Mouse (Mus musculus) intestine, postnatal 0 days (tissue): ENCODE measurements around the gene Dok1. TPM values are rescaled to one million over a fixed set of nuclear protein-coding genes. Genes with fewer than 3 reads are reported as not detected.

Source experiments
- ATAC-seq: fragments of 200-750 bp; cut with Nextera tagmentation; 2 replicates; pipeline ENCODE4 v1.8.0; 2017; ENCODE audit warnings: mild to moderate bottlenecking, moderate TSS enrichment, moderate library complexity
- H3K27ac ChIP-seq: fragments of 300-500 bp; sonication (generic); 2 replicates; pipeline ENCODE4 v1.5.1; 2014; ENCODE audit warnings: mild to moderate bottlenecking, low read depth, low read length, moderate library complexity
- H3K27me3 ChIP-seq: fragments of 300-500 bp; sonication (generic); replicated peaks from 2 replicates; pipeline ENCODE4 v1.6.1; 2014; ENCODE audit warnings: low read length, mixed read lengths; ENCODE audit not compliant: control insufficient read depth, insufficient read depth
- H3K36me3 ChIP-seq: fragments of 300-500 bp; sonication (generic); 2 replicates; pipeline ENCODE4 v1.6.1; 2014; ENCODE audit warnings: mild to moderate bottlenecking, moderate library complexity; ENCODE audit not compliant: control insufficient read depth, insufficient read depth
- H3K4me1 ChIP-seq: fragments of 300-500 bp; sonication (generic); replicated peaks from 2 replicates; pipeline ENCODE4 v1.6.1; 2014; ENCODE audit warnings: antibody characterized with exemption, low read length, mixed read lengths; ENCODE audit not compliant: control insufficient read depth, insufficient read depth
- H3K4me2 ChIP-seq: fragments of 300-500 bp; sonication (generic); replicated peaks from 2 replicates; pipeline ENCODE4 v1.6.1; 2014; ENCODE audit warnings: low read depth, mild to moderate bottlenecking, moderate library complexity
- H3K4me3 ChIP-seq: fragments of 300-500 bp; sonication (generic); 2 replicates; pipeline ENCODE4 v1.5.1; 2014; ENCODE audit warnings: low read depth, low read length
- H3K9ac ChIP-seq: fragments of 300-500 bp; sonication (generic); 2 replicates; pipeline ENCODE4 v1.6.1; 2014; ENCODE audit warnings: mild to moderate bottlenecking, low read depth, low read length
- H3K9me3 ChIP-seq: fragments of 300-500 bp; sonication (generic); 2 replicates; pipeline ENCODE4 v1.6.1; 2016; ENCODE audit warnings: mixed run types; ENCODE audit not compliant: control insufficient read depth
- CTCF ChIP-seq: sonication (generic); IDR thresholded peaks from 2 replicates; pipeline ENCODE4 v1.5.1; 2016; ENCODE audit warnings: low read depth, mild to moderate bottlenecking, control low read depth, antibody characterized with exemption, moderate library complexity
- WGBS: fragments of 180-500 bp; shearing (Covaris S2); extraction: QIAGEN DNeasy Blood & Tissue Kit; methylation state at CpG from one replicate; pipeline ENCODE4 v1.1.7; 2014; 5-methylcytosine and 5-hydroxymethylcytosine counted together
- polyA plus RNA-seq: library from polyadenylated mRNA; unstranded; fragments of >200 nt; fragmentation: Nextera tagmentation; extraction: Ambion mirVana; gene quantifications from 2 replicates; pipeline ENCODE4 v1.2.1, GENCODE M21; 2015

Dok1 gene
- polyA plus RNA-seq, 1 experiment from 2014 or later: 7.7 TPM

DNA sequence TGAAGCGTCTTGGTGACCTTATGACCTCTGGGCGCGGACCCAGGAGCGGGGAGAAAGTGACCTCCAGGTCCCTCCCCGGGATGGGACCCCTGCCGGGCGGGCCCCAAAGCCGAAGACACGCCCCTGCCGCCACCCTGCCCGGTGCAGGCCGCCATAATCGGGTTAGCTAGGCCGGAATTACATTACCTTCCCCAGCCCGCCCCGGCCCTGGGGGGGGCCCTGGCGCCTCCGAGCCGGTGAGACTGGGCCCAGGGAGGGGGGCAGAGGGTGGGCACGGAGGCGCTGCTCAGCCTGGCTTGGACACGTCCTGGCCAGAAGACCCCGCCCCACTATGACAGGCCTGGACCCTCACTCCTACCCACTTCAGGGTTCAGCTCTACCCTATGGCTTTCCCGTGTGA is 37.9 kb upstream of the Dok1 start:
- Histone ChIP-seq H3K4me1 (no peaks in the 10 kb centered on the region; the same call in 1 of the 2 replicates), H3K27ac (no peak overlapping the region), H3K27me3 (peaks cover 91% of the 10 kb centered on the region), H3K36me3 (no peaks in the 10 kb centered on the region; the same call in 1 of the 2 replicates), H3K4me2 (0 out of 2 replicates have a peak overlapping the region, but pooled peaks have one; percentile 21), H3K9ac (no peak overlapping the region), H3K4me3 (peak overlapping the region; percentile 23; the same call in 1 of the 2 replicates), H3K9me3 (no peaks in the 10 kb centered on the region)
- no peak for TF ChIP-seq CTCF
- ATAC-seq: no peak
- WGBS: 1% methylated on average over 23 of the region's 24 CpGs

DNA sequence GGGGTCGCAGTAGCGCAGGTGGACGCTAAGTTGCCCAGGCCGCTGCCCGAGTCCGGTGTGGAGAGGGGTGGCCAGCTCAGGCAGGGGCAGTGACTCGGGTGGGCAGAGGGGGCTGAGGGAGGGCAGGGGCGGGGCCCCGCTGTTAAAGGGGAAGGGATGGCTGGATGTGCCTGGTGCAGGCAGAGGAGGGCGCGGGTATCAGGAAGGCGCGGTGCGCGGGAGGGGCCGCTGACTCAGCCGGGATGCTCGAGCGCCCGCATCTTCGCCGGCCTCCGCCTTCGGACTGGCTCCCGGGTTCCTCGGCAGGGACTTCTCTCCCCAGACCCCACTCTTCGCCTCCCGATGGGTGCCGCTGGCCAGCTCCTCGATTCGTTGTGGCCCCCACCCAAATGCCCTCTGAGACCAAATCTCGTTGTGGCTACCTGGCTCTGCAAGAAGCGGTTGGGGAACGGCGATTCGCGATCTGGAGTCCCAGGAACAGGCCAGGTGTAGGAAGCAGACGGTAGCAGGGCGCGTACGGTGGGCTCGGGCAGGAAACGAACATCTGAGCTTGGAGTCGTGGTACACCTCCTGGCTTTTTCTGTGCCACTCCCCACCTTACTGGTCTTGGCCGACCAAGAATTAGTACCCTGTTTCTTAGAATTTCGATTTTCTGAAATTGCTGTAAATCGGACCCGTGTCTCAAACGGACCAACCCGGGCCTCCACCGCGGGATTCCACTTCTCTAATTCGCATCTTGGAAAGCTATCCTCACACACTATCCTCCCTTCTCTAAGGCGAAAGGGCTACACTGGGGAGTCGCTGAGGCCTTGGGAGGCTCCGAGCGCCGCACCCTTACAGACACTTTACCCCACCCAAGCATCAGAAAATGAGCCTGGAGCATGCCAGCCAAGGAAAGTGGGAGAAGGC is 37.3 kb upstream of the Dok1 start:
- no peaks in the 10 kb centered on the region; the same call in 1 of the 2 replicates for H3K4me1 ChIP-seq
- no peaks in the 10 kb centered on the region for H3K9me3 ChIP-seq
- no peak overlapping the region for H3K9ac ChIP-seq
- TF ChIP-seq CTCF: no peak
- H3K27me3 ChIP-seq: peaks cover 91% of the 10 kb centered on the region
- under 1% methylated on average over 57 of the region's 58 CpGs for WGBS
- H3K4me2 ChIP-seq: peak overlapping the region; percentile 63
- no peak overlapping the region for H3K27ac ChIP-seq
- H3K36me3 ChIP-seq: no peaks in the 10 kb centered on the region; the same call in 1 of the 2 replicates
- peak; percentile 7; the same call in 1 of the 2 replicates for ATAC-seq
- peak overlapping the region; percentile 39 for H3K4me3 ChIP-seq

DNA sequence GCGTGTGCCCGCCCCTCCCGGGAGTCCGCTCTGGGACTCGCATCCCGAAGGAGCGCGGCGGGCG is 36.8 kb upstream of the Dok1 start, which contains the start of gene Tlx2:
TSS of gene Tlx2 (minus strand) at position 47 of the 64 bp plus-strand sequence.
- Histone ChIP-seq H3K9ac (no peak within 1 kb of the TSS), H3K4me2 (peak within 1 kb of the TSS; percentile 63), H3K4me1 (no peaks in the 10 kb centered on the region; the same call in 1 of the 2 replicates), H3K27ac (no peak within 1 kb of the TSS), H3K9me3 (no peaks in the 10 kb centered on the region), H3K27me3 (peaks cover 91% of the 10 kb centered on the region), H3K36me3 (no peaks in the 10 kb centered on the region; the same call in 1 of the 2 replicates), H3K4me3 (peak within 1 kb of the TSS; percentile 39)
- TF ChIP-seq CTCF: no peak
- WGBS: 1% methylated on average over 10 of the region's 10 CpGs
- no peak for ATAC-seq

DNA sequence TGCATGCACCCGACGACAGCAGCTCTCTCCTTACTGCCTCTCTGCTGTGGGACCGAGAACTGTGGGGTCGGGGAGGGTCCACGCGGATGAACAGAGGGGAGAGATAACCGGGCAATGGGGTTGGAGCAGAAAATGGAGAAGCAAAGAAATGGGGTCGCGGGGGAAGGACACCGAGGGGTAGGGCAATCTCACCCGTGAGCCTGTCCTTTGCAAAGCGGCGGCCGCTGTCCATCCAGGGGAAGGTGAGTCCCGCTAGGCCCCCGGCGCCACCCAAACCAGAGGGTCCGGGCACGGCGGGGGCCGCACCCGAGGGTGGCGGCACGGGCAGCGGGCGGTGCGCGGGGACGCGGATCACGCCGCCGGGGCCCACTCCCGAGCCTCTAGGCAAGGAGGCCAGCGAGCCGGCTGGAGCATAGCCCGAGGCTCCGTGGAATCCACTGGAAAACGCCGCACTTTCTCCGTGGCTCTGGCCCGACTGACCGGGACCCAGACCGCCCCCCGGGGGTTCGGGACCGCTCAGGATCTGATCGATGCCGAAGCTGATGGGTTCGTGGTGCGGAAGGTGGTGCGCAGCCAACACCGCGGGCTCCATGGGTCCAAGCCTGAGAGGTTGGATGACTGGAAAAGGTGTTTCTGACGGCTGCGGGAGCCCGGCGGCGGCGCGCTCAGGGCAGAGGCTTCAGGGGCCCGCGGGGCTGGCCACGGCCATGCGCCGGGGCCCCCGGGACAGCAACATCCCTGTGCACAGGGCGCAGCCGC is 36.4 kb upstream of the Dok1 start:
- peak overlapping the region; percentile 63 for H3K4me2 ChIP-seq
- peaks cover 91% of the 10 kb centered on the region for H3K27me3 ChIP-seq
- H3K9ac ChIP-seq: no peak overlapping the region
- no peak overlapping the region for H3K27ac ChIP-seq
- no peak for TF ChIP-seq CTCF
- WGBS: under 1% methylated on average over 55 of the region's 69 CpGs
- peak overlapping the region; percentile 39 for H3K4me3 ChIP-seq
- no peaks in the 10 kb centered on the region; the same call in 1 of the 2 replicates for H3K4me1 ChIP-seq
- H3K36me3 ChIP-seq: no peaks in the 10 kb centered on the region; the same call in 1 of the 2 replicates
- no peak for ATAC-seq
- H3K9me3 ChIP-seq: no peaks in the 10 kb centered on the region

DNA sequence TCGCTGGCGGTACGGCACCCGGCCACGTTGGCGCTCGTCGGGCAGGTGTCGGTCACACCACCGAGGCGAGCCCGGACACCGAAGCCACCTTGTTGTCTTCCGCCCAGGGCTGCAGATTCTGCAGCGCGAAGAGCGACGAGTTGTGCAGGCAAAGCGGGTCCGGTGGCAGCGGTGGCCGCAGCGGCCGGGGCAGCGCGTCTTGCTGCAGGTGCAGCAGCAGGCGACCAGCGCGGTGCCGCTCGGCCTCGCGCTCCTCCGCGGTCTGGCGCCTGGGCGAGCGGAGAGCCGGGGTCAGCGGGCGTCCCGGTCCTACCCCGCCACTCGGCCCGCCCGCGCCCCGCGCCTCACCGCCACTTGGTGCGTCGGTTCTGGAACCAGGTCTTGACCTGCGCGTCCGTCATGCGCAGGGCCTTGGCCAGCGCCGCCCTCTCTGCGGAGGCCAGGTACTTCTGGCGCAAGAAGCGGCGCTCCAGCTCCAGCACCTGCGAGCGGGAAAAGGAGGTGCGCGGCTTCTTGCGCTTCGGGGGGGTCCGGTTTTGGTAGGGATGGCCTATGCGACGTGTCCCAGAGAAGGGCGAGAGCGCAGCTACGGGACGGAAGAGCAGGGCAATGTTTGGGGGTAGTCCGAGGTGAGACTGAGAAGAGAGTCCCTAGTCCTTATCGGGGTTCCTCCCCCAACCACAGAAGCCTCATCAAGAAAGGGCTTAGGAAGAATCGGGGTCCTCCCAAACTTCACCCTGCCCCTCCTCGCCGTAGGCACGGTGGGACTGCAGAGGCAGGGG is 35.6 kb upstream of the Dok1 start:
- Histone ChIP-seq H3K36me3 (no peaks in the 10 kb centered on the region; the same call in 1 of the 2 replicates), H3K27ac (no peak overlapping the region), H3K4me3 (peak overlapping the region; percentile 39), H3K9ac (no peak overlapping the region), H3K9me3 (no peaks in the 10 kb centered on the region), H3K4me1 (no peaks in the 10 kb centered on the region; the same call in 1 of the 2 replicates), H3K27me3 (peaks cover 91% of the 10 kb centered on the region), H3K4me2 (peak overlapping the region; percentile 63)
- no peak for ATAC-seq
- no peak for TF ChIP-seq CTCF
- WGBS: 1% methylated on average over 78 of the region's 81 CpGs
